Mouse (Mus musculus) kidney, adult 8-10 months (tissue): Measurements from ENCODE around the gene Mpzl3.

Experiments used
- DNase-seq, 2 experiments: peaks; one replicate each; pipeline ENCODE4 v3.0.0; 2022

Gene Mpzl3

DNA sequence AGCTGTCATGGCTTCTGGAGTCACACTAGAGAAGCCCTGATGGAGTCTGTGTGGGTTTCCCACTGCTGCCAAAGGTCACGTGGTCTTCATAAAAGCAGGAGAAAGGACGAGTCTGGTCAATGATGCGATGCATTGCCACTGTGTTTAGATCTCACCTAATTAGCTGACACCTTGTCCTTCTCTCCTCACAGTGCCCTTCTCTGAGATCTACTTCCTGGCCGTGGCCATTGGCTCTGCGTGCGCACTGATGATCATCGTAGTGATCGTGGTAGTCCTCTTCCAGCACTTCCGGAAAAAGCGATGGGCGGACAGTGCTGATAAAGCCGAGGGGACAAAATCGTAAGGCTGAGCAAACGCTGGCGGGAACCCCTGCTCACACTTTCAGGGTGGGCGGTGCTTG is 8.0 kb upstream of the Mpzl3 start:
- no peak for DNase-seq

DNA sequence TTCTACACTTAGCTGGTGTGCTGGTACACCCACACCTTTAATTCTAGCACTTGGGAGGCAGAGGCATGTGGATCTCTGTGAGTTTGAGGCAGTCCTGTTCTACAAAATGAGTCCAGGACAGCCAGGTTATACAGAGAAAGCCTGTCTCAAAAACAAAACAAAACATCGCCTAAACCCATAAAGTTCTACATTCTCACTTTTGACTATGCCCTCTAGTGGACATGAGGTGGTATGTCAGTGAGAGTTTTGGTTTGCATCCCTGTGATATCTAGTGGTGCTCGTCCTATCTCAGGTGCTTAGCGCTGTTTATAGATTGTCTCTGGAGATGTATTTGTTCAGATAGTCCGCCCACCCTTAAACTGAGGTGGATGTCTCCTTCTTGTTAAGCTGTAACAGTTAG is 6.5 kb upstream of the Mpzl3 start:
- peak in 1 of 2 experiments; percentile 21 for DNase-seq

GRCm38 (mm10) chr9:45049731-45050130 is 5.3 kb upstream of the Mpzl3 start:
- DNase-seq = no peak

GRCm38 (mm10) chr9:45050301-45050700 is 4.7 kb upstream of the Mpzl3 start:
- no peak for DNase-seq

- no peak for DNase-seq
Measured at GRCm38 (mm10) chr9:45058304-45058940, 3.4 kb downstream of the Mpzl3 start.

DNA sequence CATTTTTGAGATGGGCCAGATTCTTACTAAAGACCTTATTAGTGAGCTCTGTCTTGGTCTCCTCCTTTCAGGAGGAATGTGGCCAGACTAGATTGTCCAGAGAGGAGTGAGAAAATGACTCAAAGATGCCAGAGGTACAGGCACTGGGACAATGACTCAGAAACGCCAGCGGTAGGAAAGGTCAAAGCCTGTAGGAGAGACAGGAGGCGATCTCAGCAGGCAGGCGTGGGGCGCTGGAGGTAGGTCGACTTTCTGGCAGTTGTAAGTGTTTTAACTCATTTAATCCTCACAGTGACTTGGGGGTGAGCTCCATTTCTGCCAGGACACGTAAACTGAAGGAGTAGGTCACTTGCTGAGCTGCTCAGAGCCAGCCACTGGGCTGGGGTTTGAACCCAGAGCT is 5.2 kb downstream of the Mpzl3 start:
- no peak for DNase-seq

DNA sequence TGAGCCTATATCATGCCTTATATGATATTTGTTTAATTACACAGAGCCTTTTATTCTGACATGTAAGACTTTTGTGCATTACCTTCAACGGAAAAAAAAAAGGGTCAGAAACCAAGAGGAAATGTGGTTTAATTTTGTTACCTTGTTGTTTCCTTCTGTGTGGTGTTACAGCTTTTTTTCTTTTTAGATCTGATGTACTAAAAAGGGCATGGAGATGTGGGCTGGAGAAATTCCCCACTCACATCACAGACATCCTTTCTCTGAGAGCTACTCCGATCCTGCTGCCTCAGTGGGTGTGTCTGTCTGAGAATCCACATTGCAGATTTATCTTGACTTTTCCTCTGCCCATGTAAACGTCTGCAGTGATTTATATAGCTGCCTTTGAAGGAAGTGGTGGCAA is 7.7 kb downstream of the Mpzl3 start:
- DNase-seq = no peak

GRCm38 (mm10) chr9:45064421-45064820 is 9.4 kb downstream of the Mpzl3 start:
- DNase-seq = no peak

DNA sequence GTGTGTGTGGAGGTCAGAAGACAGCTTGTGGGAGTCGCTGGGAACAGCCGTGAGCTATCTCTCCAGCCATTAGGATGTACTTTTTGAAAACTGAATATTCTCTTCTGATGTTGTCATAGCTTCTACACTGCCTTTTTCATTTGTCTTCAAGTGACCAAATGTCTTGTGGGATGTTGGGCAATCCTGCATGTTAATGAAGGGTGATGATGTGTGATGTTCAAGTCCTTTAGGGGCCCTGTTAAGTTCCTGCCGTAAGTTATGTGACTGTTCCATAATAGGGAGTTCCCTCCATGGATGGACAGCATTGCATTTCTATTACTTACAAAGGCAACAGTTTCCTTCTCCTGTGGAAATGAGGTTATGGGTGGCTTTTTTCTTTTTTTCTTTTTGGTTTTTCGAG is 11.7 kb downstream of the Mpzl3 start:
- no peak for DNase-seq

GRCm38 (mm10) chr9:45071800-45072199 is 16.8 kb downstream of the Mpzl3 start:
- no peak for DNase-seq

GRCm38 (mm10) chr9:45077859-45078258 is 22.9 kb downstream of the Mpzl3 start:
- DNase-seq = no peak

GRCm38 (mm10) chr9:45079011-45079410 is 24.0 kb downstream of the Mpzl3 start, which contains the start of gene Jaml:
Jaml (plus strand) TSS chr9:45079183.
- no peak for DNase-seq

GRCm38 (mm10) chr9:45083132-45083531 is 28.1 kb downstream of the Mpzl3 start:
- no peak for DNase-seq

DNA sequence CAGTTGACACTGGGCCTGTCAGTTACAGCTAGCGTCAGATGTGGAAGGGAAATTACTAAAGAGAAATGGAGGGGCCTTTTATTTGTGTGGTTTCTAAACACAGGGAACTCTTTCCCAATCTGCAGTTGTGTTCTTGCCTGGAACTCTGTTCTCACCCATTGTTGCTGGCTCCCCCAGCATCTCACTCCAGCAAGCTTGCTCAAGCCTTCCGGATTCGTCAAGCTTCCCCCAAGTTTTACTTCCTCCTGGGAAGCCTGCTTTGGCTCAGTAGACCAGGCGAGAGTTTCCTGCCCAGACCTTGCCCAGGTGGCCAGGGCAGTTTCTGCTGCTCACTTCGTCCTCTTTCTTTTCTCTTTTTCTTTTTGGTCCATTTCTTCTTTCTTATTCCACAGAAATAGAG is 29.6 kb downstream of the Mpzl3 start:
- DNase-seq = no peak

GRCm38 (mm10) chr9:45085741-45086690 is 31.0 kb downstream of the Mpzl3 start:
- DNase-seq = no peak

GRCm38 (mm10) chr9:45088040-45088439 is 33.1 kb downstream of the Mpzl3 start:
- DNase-seq = no peak

- no peak for DNase-seq
Measured at GRCm38 (mm10) chr9:45090811-45091210, 35.8 kb downstream of the Mpzl3 start.

GRCm38 (mm10) chr9:45092641-45093040 is 37.7 kb downstream of the Mpzl3 start:
- DNase-seq = peak; percentile 15 to 32

- no peak for DNase-seq
Measured at GRCm38 (mm10) chr9:45095149-45095937, 40.4 kb downstream of the Mpzl3 start.

GRCm38 (mm10) chr9:45097877-45098276 is 42.9 kb downstream of the Mpzl3 start:
- no peak for DNase-seq

- no peak for DNase-seq
Measured at GRCm38 (mm10) chr9:45098426-45098825, 43.4 kb downstream of the Mpzl3 start.

DNA sequence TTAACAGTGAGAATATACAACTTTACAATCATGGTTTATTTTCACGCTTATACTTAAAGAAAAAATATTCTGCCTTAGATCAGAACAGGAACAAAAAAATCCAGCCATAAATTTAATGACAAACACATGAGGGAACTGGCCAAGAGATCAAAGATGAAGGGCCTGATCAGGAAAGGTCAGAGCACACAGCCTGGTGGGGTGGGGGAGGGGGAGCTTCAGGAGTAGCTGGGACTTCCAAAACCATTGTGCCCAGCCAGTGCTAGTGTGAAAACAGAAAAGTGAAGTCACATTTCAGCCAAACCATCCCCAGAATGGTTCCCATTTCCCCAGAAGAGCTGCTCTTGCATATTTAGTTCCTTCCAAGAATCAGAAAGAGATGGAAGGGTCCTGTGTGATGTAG is 47.5 kb downstream of the Mpzl3 start:
- DNase-seq = no peak
